Mouse (Mus musculus) right cerebral cortex, postnatal 14 days (tissue): Measurements from ENCODE around the gene Coro6.

Experiments used
- DNase-seq: peaks from one replicate; pipeline ENCODE4 v3.0.0; 2022

Coro6 gene

DNA sequence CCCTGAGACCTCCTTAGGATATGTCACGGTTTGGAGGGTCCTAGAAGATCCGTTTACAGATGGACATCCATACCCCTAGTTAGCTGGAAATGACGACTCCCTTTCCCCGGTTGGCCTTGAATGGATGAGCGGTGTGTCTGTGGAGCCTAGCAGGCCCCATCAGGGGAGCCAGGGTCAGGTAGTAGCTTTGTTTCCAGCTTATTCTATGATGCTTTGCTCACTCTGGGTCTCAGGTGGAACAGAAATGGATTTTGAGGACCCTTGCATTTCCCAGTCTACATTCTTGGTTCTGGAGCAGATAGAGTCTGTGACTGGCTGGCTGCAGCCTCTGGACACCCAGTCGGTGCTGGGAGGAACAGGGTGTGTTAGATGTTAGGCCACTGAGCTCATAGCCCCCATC lies 32.6 kb downstream of the Coro6 start:
- no peak for DNase-seq

DNA sequence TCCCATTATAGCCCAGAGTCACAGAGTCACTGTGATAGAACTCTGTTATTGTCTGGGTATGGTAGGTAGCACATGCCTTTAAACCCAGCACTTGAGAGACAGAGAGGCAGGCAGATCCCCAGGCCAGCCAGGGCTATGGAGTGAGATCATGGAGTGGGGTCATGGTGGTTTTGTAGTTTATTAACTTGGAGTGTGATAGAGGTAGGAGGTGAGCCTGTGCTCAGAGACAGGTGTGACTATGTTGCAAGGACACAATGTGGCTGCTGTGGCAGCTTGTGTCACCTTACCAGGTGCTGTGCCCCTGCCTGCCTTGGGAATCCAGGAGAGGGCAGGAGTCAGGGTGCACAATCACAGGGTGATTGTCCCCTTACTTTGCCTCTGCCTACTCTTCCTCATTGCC lies 33.3 kb downstream of the Coro6 start:
- DNase-seq: no peak

DNA sequence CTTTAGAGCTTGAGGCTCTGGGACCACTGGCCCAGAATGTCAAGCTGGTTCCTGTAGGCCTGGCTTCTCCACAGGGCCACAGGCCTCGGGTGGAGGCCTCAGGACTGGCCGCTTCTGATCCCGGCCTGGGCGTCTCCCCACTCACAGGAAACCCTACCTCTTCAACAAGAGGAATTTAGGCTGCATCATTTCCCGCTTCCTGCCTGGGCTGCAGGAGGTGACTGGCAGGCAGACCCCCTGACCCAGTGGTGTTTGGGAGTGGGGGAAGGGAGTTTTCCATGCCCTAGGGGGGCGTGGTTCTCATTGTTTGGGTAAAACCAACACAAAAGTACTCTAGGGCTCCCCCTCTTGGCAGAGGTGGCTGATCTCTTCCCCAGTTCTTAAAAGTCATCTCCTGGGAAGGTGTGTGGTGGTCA lies 35.1 kb downstream of the Coro6 start:
- no peak for DNase-seq

DNA sequence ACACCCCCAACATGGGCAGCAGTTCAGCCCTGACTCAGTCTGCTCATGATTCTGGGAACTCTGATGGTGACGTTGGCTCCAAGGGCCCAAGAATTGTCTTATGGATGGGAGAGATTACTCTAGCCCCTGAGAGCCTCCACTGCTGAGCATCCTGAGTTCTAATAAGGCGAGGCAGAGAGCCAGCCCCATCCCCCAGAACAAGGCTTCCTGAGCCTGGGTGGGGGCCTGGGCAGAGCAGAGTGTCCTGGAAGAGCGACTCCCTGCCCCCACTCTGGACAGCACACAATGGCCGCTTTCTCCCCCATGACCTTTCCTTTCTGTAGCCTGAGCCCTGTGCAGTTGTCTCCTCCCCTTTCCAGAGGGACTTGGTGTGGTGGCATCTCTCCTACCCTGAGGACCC lies 35.6 kb downstream of the Coro6 start:
- no peak for DNase-seq

DNA sequence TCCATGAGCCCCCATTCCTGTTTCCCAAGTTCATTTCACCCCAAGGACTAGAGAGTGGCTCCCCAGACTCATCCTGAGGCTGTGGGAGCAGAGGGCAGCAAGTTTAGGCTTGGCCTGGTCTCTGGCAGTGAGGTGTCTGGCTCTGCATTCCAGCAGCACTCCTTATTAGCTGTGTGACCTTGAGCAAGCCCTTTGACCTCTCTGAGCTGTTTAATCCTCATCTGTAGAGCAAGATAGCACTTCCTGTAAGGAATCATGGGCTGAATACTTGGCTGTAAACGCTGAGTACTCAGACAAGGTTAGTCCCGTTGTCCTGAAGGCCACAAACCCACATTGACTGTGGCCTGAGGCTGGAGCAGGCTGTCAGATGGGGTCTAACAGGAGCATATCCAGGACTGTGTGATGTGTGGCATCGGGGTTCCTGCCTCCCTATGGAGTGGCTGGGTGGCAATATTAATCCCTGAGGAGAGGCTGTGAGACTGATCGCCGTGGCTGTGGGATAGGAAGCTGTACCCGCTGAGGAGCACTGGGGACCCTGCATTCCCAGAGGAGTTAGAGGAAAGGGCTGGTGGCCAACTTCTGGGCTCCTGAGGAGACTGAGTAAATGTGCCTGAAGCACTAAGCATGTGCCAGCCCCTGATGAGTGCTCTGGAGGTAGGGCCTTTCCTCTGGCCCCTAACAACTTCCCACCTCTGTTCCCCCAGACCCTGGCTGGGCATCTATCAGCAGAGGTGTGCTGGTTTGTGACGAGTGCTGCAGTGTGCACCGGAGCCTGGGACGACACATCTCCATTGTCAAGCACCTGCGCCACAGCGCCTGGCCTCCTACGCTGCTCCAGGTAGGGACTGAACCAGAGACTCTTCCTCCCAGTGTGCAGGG lies 36.3 kb downstream of the Coro6 start:
- DNase-seq: peak; percentile 10

DNA sequence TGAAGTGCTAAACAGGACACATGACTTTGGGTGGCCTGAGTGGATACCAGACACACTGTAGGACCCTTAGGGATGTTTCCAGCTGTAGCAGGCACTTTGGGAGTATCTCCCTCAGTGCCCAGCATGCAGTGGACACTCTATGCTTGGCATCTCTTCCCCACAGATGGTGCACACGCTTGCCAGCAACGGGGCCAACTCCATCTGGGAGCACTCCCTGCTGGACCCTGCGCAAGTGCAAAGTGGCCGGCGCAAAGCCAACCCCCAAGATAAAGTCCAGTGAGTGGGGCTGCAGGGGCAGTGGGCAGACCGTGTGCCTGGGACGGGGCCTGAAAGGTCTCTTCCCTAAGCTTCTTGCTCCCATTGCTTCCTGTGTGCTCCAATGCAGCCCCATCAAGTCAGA lies 37.1 kb downstream of the Coro6 start:
- peak; percentile 7 for DNase-seq

DNA sequence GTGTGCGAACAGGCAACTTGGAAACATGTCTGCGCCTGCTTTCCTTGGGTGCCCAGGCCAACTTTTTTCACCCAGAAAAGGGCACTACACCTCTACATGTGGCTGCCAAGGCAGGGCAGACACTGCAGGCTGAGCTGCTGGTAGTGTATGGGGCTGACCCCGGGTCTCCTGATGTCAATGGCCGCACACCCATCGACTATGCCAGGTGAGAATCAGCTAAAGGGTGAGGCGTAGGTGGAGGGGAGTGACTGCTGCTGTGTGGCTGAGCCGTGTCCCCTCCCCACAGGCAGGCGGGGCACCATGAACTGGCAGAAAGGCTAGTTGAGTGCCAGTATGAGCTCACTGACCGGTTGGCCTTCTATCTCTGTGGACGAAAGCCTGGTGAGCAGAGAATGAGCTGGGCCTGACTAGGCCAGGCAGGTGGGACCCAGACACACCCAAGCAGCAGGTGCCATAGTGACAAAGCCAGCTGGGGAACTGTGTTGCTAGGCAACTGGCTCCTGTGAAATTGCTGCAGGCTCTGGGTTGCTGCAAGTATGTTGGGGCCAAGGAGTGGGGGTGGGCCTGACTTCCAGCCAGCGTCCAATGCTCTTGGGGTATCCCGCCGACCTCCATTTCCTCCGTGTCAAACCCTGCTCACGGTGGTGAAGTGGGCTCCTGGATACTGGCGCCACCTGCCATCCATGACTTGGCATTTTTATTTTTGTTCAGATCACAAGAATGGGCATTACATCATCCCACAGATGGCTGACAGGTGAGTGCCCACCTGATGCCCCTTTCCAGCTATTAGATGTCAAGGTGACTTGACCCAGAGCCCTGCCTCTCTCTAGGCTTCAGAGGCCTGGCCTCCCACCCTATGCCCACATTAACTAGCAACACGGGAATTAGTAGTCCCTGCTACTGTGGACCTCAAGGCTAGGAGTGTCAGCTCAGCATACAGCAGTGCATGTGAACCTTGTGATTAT lies 38.4 kb downstream of the Coro6 start:
- peak; percentile 5 for DNase-seq

DNA sequence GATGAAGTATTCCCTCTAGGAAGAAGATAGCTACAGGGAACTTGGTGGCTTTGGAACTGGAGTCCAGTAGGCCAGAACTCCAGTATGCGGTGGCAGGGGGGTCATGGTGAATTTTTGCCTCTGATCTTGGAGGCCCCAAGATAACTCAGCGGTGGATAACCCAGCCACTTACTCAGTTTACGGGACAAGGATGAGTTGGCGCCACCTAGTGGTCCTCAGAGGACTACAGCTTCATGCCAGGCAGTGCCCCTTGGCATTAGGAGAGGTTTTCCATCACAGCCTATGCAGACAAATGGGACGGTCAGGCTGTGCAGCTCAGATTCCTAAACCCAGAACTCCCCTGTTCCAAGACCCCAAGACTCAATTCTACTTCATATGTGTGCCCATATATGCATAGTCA lies 39.2 kb downstream of the Coro6 start:
- peak; percentile 82 for DNase-seq

DNA sequence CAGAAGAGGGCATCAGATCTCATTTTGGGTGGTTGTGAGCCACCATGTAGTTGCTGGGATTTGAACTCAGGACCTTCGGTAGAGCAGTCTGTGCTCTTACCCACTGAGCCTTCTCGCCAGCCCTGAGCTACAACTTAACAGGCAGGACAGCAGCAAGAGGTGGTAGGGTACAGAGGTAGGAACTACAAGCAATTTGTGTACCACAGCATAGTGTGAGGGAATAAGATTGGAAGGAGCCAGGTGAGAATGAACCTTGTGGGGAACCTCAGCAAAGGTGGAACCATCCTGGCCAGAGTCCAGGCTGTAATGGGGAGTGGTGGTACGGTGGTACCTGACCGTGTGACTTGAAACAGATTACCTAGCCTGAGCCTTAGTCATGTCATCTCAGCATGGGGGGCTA lies 39.8 kb downstream of the Coro6 start:
- no peak for DNase-seq

DNA sequence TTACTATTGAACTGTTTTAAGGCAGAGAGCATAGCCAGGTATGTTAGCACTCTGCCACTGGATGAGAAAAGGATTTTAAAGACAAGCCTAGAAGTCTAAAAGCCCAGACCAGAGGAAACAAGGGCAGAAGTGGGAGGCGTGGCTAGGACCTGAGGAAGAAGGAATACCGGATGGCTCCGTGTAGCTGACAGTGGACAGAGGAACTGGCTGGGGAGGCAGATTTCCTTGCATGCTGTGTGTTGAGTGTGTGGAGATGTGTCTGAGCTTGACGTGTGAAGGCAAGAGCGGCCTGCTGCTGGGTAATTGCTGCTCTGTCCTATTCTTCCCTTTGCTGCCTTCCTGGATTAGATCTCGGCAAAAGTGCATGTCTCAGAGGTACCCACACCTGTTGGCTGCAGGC lies 40.3 kb downstream of the Coro6 start:
- no peak for DNase-seq

DNA sequence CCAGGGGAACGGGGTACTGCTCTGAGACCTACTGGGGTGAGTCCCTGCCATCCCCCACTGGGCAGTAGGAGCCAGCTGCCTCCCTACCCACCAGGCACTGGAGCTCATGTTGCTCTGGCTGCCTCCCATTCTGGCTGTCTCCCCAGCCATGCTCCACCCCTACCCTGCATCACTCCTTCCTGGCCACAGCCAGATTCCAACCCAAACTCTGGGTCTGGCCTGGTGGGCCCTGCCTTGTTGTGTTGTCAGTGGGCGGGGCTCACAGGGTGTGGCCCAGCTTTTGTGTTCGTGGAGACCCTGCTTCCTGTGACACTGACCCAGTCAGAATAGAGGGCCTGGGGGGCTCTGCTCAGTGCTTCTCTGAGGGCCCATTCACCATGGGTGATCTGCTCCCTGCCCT lies 41.3 kb downstream of the Coro6 start:
- no peak for DNase-seq

DNA sequence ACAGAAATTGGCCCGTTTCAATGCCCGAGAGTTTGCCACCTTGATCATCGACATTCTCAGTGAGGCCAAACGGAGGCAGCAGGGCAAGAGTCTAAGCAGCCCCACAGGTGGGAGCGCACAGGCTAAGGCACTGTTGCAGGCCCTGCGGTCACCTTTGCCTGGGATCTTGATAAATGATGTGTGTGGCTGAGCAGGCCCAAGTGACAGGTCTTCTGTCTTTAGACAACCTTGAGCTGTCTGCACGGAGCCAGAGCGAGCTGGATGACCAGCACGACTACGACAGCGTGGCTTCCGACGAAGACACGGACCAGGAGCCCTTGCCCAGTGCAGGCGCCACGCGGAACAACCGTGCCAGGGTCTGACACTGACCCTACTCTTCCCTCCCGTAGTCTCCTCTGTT lies 42.2 kb downstream of the Coro6 start:
- no peak for DNase-seq

DNA sequence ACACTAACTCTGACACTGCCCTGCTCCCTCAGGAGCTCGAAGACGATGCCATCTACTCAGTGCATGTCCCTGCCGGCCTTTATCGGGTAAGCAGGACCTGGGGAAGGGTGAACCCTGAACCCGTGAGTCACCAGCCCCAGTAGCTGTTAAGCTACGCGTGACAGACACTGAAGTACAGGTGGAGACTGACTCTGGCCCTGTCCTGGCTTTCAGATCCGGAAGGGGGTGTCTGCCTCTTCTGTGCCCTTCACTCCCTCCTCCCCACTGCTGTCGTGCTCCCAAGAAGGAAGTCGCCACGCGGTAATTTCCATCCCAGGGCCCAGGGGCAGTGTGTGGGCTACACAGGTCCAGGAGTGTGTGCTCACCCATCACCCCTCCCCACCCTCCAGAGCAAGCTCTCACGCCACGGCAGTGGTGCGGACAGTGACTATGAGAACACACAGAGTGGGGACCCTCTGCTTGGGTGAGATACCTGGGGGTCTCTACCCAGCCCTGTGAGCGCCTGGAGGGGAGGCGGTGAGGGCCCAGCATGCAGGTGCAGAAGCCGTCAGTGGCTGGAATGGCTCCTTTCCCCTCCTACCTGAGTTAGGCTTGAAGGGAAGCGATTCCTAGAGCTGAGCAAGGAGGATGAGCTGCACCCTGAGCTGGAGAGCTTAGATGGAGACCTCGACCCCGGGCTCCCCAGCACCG lies 43.2 kb downstream of the Coro6 start:
- DNase-seq: no peak

DNA sequence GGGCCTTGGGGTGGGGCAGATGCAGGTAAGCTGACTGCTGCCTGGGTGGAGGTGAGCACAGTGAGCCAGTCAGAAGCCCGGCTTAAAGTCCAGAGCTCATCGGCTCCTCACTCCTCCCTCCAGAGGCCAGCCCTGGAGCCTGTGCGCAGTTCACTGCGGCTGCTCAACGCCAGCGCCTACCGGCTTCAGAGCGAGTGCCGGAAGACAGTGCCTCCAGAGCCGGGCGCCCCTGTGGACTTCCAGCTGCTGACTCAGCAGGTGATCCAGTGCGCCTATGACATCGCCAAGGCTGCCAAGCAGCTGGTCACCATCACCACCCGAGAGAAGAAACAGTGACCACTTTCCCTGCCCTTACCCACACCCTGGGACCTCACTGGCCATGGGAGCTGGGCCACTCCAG lies 44.1 kb downstream of the Coro6 start:
- DNase-seq: no peak

DNA sequence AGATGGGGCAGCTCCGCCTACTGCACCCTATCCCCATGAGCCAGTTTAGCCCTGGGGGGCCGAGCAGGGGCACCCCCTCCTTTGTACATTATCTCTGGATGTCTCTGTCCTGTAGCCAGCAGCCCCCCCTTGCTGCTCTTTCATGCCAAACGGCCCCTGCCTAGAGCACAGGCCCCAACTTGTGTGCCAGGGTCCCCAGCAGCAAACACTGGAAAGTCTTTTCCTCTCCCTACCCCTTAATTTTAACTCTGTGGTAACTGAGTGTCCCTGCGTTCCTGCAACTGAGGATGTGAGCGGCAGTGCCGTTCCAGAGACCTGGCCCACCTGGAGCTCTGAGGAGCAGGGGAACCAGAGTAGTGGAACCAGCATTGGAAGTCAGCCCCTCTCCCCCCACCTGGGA lies 44.7 kb downstream of the Coro6 start:
- no peak for DNase-seq

DNA sequence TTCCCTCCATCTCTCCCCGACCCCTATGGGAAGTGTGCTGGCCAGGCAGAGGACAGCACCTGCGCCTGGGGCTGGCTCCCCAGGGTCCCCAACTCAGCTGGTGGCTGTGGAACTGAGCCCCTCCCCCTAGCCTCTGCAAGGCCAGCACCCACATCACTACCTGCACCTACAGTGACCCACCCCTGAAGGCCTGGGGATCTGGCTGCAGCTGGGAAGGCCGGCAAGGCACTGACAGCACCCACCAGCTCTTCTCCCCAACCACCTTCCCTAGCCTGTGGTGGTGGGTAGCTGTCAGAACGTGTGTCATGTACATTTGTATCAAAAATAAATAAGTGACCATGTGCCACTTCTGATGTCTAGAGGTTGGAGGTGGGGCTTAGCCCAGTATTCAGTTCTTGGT lies 45.2 kb downstream of the Coro6 start:
- no peak for DNase-seq

DNA sequence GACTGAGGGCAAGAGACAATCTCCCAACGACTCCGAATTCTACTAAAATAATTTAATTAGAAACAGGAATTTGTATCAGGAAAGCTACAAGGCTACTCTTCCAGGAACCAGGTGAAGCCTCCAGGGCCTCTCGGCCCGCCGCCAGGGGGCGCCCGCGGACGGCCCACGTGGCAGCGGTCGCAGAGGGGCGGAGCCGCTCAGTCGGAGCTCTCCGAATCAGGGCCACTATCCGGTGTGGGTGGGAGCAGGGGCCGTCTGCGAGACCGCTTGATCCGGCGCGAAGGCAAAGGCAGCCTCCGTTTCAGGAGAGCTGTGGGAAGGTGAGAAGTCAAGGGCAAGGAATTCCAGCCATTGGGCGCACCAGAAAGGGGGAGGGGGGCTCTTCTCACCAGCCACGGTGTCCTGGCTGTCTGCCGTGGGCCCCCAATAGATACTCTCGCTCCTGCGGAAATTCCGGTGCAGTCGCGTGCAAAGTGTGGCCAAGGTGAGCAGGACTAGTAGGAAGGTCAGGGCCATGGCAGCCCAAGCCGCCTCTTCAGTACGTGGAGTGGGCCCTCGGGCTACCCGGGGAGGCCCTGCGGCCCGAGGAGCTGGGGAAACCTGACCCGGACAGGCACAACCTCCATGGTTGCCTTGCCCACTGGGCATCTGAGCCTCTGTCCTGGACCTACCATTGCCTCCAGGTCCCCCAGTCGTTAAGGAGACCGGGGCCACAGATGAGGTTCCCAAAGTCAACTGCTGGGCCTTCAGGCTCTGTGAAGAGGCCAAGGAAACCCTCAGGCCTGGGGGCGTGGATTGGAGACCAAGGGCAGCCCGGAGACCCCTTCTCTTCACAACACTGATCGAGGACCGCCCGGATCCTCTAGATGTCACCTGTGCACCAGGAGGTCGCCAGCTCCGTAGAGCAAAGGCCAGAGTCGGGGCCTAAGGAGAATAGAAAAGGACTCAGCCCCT lies 46.1 kb downstream of the Coro6 start:
- peak; percentile 86 for DNase-seq

DNA sequence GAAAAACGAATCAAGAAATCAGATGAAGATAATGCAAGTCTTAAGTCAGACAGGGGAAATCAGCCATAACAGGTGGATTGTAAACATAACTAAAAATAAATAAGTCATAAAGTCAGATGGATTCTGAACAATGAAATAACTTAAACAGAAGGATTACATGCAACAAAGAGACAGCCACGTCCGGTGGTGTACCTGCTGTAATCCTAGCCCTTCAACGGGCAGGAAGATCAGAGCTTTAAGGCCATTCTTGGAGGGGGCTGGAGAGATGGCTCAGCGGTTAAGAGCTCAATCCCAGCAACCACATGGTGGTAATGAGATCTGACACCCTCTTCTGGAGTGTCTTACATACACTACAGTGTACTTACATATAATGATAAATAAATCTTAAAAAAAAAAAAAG lies 49.1 kb downstream of the Coro6 start:
- no peak for DNase-seq

DNA sequence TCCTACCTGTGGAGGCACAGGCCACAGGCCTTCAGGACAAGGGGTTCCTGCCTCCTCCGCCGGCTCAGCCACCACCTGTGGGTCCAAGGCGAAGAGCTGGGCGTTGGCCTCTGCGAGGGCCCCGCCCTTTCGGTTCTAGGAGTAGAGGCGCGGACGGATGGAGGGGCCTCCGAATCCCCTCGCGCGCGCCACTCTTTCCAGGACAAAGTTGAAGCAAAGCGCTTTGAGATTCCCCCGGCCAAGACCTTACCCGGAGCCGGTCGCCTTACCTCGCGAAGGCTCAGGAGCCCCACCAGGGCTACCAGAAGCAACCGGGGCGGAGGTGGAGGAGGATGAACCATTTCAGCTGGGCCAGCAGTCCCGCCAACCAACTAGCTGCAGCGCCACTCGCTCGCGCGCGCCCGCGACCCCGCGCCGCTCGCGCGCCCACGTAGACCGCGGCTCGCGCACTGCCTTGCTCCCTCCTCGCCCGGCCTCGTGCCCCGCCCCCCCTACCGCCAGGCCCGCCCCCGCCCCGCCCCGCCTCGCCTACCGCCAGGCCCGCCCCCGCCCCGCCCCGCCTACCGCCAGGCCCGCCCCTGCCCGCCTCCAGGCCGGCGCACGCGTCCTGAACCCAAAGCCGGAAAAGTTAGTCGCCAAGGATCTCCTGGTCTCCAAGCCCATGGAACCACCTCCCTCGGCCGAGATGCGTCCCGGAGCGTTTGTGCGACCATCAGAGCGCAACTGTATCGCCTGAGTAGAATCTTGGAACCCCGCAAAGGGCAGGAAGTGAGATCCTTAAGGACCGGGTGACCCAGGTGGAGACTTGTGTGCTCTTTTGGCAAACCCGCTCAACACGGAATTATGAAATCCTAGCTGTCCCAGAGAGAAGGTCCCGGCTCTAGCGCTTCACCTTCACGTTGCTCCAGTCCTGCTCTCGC lies 50.9 kb downstream of the Coro6 start:
- DNase-seq: peak; percentile 73

DNA sequence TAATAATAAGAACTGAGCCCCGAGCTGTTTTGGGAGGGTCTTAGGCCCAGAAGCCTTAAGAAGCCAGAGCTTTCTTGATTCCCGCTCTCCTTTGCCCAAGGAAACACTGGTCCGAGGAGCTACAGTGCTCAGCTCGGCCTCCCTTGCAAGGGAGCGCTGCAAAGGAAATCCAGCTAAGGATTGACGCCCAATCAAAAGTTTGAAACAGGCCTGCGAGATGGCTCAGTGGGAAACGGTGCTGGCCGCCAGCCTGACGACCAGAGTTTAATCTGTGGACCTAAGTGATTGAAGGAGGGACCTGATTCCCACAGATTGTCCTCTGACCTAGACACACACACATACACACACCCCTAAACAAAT lies 51.6 kb downstream of the Coro6 start:
- no peak for DNase-seq

DNA sequence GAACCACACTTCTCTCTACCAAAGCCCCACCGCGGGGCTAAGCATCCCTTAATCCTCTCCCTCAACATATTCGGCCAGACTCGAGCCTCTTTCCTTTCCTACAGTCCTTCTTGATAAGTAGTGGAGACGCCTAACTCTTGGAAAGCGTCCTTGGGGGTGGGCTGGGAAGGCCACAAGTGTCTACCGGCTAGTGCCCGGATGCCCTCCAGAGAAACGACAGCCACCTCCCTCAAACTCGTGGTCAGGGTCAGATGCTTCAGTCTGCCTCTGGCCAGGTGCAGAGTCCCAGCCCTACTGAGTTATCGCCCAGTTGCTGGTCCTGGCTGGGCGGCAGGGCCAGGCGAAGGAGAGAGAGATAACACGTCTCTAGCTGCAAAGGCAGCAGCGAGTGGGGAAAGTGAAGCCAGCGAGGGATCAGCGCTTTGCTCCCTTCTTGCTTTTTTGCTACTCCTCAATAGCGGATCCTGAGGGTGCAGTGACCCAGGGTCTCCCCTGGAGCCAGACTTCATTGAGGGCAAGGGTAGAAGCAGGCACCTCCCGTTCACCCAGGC lies 52.1 kb downstream of the Coro6 start:
- no peak for DNase-seq
